Mouse (Mus musculus) megakaryocyte, embryonic 14.5 days (primary cell): ENCODE data around the gene Fam129a.

Experiments
- FLI1 ChIP-seq: IDR thresholded peaks from 2 replicates; pipeline ENCODE4 v1.6.1; 2012; ENCODE audit warnings: low read length, inconsistent platforms, mixed read lengths
- GATA1 ChIP-seq: IDR thresholded peaks from 3 replicates; pipeline ENCODE4 v1.6.1; 2012; ENCODE audit warnings: mixed read lengths, low read length, inconsistent platforms, borderline replicate concordance

- TF ChIP-seq GATA1 (no peak), FLI1 (no peak)
Measured at GRCm38 (mm10) chr1:151755660-151756424, 184.9 kb downstream of the Fam129a start.
